Mouse (Mus musculus) kidney, adult 2 months (tissue): ENCODE results near the gene Wdr63.

ENCODE experiments used
- CTCF ChIP-seq: fragments of 200-500 bp; conservative IDR thresholded peaks from 2 replicates; pipeline ENCODE4 v1.5.1; 2011; ENCODE audit warnings: low read depth, mild to moderate bottlenecking, control low read depth, low read length, moderate library complexity, mixed read lengths; ENCODE audit not compliant: insufficient read depth, insufficient read length
- POLR2A ChIP-seq: fragments of 200-500 bp; IDR thresholded peaks from one replicate; pipeline ENCODE4 v1.6.1; 2011; ENCODE audit warnings: low read depth, low read length, control low read depth

DNA sequence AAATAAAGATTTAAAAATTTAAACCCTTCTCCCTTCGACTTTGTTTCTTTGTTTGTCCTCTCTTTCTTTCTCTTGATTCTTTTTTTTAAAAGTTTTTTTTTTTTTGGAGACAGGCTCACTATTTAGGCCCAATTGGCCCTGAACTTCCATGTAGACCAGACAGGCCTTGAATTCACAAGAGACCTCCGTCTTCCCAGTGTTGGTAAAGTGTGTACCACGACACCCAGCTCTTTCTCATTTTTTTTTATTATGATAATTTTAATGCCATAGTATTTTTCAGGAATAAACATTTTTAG lies 14.1 kb upstream of the Wdr63 start:
- TF ChIP-seq CTCF (no peak), POLR2A (no peak)
